Mouse (Mus musculus) E14TG2a.4 (cell line): ENCODE data around the gene Praf2.

Experiments
- CTCF ChIP-seq: conservative IDR thresholded peaks from 2 replicates; pipeline ENCODE4 v1.5.1; 2014; ENCODE audit warnings: low read length
- POU5F1 ChIP-seq: IDR thresholded peaks from 2 replicates; pipeline ENCODE4 v1.6.1; 2014; ENCODE audit warnings: low read length, borderline replicate concordance

DNA sequence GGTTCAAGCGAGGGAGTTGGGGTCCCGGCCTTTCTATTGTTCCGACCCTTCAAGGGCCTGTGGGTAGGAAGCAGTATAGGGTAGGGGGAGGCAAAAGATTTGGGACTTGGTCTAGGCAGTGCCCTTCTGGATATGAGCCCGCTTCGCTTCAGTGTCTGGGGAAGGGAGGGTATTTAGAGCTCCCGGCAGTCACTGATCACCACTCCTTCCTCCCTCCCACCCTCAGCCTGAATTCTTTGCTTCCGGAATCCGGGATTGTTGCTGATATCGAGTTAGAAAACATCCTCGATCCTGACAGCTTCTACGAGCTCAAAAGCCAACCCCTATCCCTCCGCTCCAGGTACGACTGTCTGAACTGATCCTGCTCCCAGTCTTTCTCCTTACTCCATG lies 37.0 kb downstream of the Praf2 start:
- TF ChIP-seq CTCF (no peak), POU5F1 (no peak)
